Mouse (Mus musculus): ENCODE data around the gene Met. TPM values are rescaled to one million over a fixed set of nuclear protein-coding genes. Genes with fewer than 3 reads are reported as not detected.

The Met gene
- polyA plus RNA-seq, 1 experiment from 2014 or later: 3.4 TPM

GRCm38 (mm10) chr6:17461435-17461834 is 2.2 kb upstream of the Met start:
- no peak for ATAC-seq
- peaks cover 3% of the 10 kb centered on the region for H3K27me3 ChIP-seq (replicated peaks; ENCODE audit: control insufficient read depth, insufficient read depth, low read length)
- H3K4me3 ChIP-seq (replicated peaks; ENCODE audit: low read length): no peak overlapping the region
- H3K9me3 ChIP-seq (ENCODE audit: control insufficient read depth, low read length): no peaks in the 10 kb centered on the region
- H3K4me2 ChIP-seq (ENCODE audit: low read length): no peak overlapping the region
- peaks cover 17% of the 10 kb centered on the region for H3K4me1 ChIP-seq (replicated peaks; ENCODE audit: control insufficient read depth, insufficient read depth, low read length)
- no peaks in the 10 kb centered on the region for H3K36me3 ChIP-seq (ENCODE audit: control insufficient read depth, insufficient read depth)
- no peak overlapping the region for H3K27ac ChIP-seq (ENCODE audit: low read length)
- no peak overlapping the region for H3K9ac ChIP-seq (replicated peaks; ENCODE audit: low read depth, low read length)
- 80% methylated on average over 7 of the region's 7 CpGs for WGBS

- H3K27me3 ChIP-seq (replicated peaks; ENCODE audit: control insufficient read depth, insufficient read depth, low read length): peaks cover 3% of the 10 kb centered on the region
- H3K4me1 ChIP-seq (replicated peaks; ENCODE audit: control insufficient read depth, insufficient read depth, low read length): peaks cover 17% of the 10 kb centered on the region
- no peak overlapping the region for H3K27ac ChIP-seq (ENCODE audit: low read length)
- H3K36me3 ChIP-seq (ENCODE audit: control insufficient read depth, insufficient read depth): no peaks in the 10 kb centered on the region
- no peaks in the 10 kb centered on the region for H3K9me3 ChIP-seq (ENCODE audit: control insufficient read depth, low read length)
- peak; percentile 24; the same call in 1 of the 2 replicates for ATAC-seq
- WGBS: 4% methylated on average over 15 of the region's 15 CpGs
- H3K9ac ChIP-seq (replicated peaks; ENCODE audit: low read depth, low read length): peak overlapping the region; percentile 61
- H3K4me2 ChIP-seq (ENCODE audit: low read length): peak overlapping the region; percentile 84
- H3K4me3 ChIP-seq (replicated peaks; ENCODE audit: low read length): peak overlapping the region; percentile 53
Observed at GRCm38 (mm10) chr6:17464281-17465025, 853 bp downstream of the Met start.

GRCm38 (mm10) chr6:17466526-17466925 is 2.9 kb downstream of the Met start:
- H3K9me3 ChIP-seq (ENCODE audit: control insufficient read depth, low read length): no peaks in the 10 kb centered on the region
- no peak overlapping the region for H3K4me3 ChIP-seq (replicated peaks; ENCODE audit: low read length)
- no peak for ATAC-seq
- peaks cover 17% of the 10 kb centered on the region for H3K4me1 ChIP-seq (replicated peaks; ENCODE audit: control insufficient read depth, insufficient read depth, low read length)
- 94% methylated on average over 3 of the region's 3 CpGs for WGBS
- no peak overlapping the region for H3K9ac ChIP-seq (replicated peaks; ENCODE audit: low read depth, low read length)
- no peak overlapping the region for H3K4me2 ChIP-seq (ENCODE audit: low read length)
- H3K36me3 ChIP-seq (ENCODE audit: control insufficient read depth, insufficient read depth): no peaks in the 10 kb centered on the region
- H3K27me3 ChIP-seq (replicated peaks; ENCODE audit: control insufficient read depth, insufficient read depth, low read length): peaks cover 3% of the 10 kb centered on the region
- no peak overlapping the region for H3K27ac ChIP-seq (ENCODE audit: low read length)

- H3K9me3 ChIP-seq (ENCODE audit: control insufficient read depth, low read length): no peaks in the 10 kb centered on the region
- H3K4me3 ChIP-seq (replicated peaks; ENCODE audit: low read length): no peak overlapping the region
- ATAC-seq: no peak
- WGBS: 84% methylated on average over 5 of the region's 5 CpGs
- peaks cover 3% of the 10 kb centered on the region; the same call in 1 of the 2 replicates for H3K27me3 ChIP-seq (replicated peaks; ENCODE audit: control insufficient read depth, insufficient read depth, low read length)
- no peak overlapping the region for H3K27ac ChIP-seq (ENCODE audit: low read length)
- no peaks in the 10 kb centered on the region for H3K36me3 ChIP-seq (ENCODE audit: control insufficient read depth, insufficient read depth)
- no peak overlapping the region for H3K9ac ChIP-seq (replicated peaks; ENCODE audit: low read depth, low read length)
- peaks cover 12% of the 10 kb centered on the region for H3K4me1 ChIP-seq (replicated peaks; ENCODE audit: control insufficient read depth, insufficient read depth, low read length)
- no peak overlapping the region for H3K4me2 ChIP-seq (ENCODE audit: low read length)
Observed at GRCm38 (mm10) chr6:17468993-17469392, 5.4 kb downstream of the Met start.

GRCm38 (mm10) chr6:17473128-17473527 is 9.5 kb downstream of the Met start:
- Histone ChIP-seq H3K36me3 (ENCODE audit: control insufficient read depth, insufficient read depth) (no peaks in the 10 kb centered on the region), H3K9ac (replicated peaks; ENCODE audit: low read depth, low read length) (no peak overlapping the region), H3K4me2 (ENCODE audit: low read length) (no peak overlapping the region), H3K4me1 (replicated peaks; ENCODE audit: control insufficient read depth, insufficient read depth, low read length) (no peaks in the 10 kb centered on the region), H3K27ac (ENCODE audit: low read length) (no peak overlapping the region), H3K27me3 (replicated peaks; ENCODE audit: control insufficient read depth, insufficient read depth, low read length) (no peaks in the 10 kb centered on the region), H3K9me3 (ENCODE audit: control insufficient read depth, low read length) (no peaks in the 10 kb centered on the region), H3K4me3 (replicated peaks; ENCODE audit: low read length) (no peak overlapping the region)
- WGBS: 90% methylated on average over 3 of the region's 3 CpGs
- no peak for ATAC-seq

GRCm38 (mm10) chr6:17477823-17478222 is 14.2 kb downstream of the Met start:
- no peaks in the 10 kb centered on the region for H3K27me3 ChIP-seq (replicated peaks; ENCODE audit: control insufficient read depth, insufficient read depth, low read length)
- no peaks in the 10 kb centered on the region for H3K36me3 ChIP-seq (ENCODE audit: control insufficient read depth, insufficient read depth)
- H3K27ac ChIP-seq (ENCODE audit: low read length): no peak overlapping the region
- H3K4me1 ChIP-seq (replicated peaks; ENCODE audit: control insufficient read depth, insufficient read depth, low read length): no peaks in the 10 kb centered on the region
- no peak overlapping the region for H3K4me2 ChIP-seq (ENCODE audit: low read length)
- ATAC-seq: no peak
- 73% methylated on average over 1 of the region's 1 CpGs for WGBS
- no peak overlapping the region for H3K4me3 ChIP-seq (replicated peaks; ENCODE audit: low read length)
- no peaks in the 10 kb centered on the region for H3K9me3 ChIP-seq (ENCODE audit: control insufficient read depth, low read length)
- no peak overlapping the region for H3K9ac ChIP-seq (replicated peaks; ENCODE audit: low read depth, low read length)

- Histone ChIP-seq H3K9me3 (ENCODE audit: control insufficient read depth, low read length) (no peaks in the 10 kb centered on the region), H3K36me3 (ENCODE audit: control insufficient read depth, insufficient read depth) (no peaks in the 10 kb centered on the region), H3K4me3 (replicated peaks; ENCODE audit: low read length) (no peak overlapping the region), H3K27me3 (replicated peaks; ENCODE audit: control insufficient read depth, insufficient read depth, low read length) (no peaks in the 10 kb centered on the region), H3K4me2 (ENCODE audit: low read length) (no peak overlapping the region), H3K27ac (ENCODE audit: low read length) (no peak overlapping the region), H3K9ac (replicated peaks; ENCODE audit: low read depth, low read length) (no peak overlapping the region), H3K4me1 (replicated peaks; ENCODE audit: control insufficient read depth, insufficient read depth, low read length) (no peaks in the 10 kb centered on the region)
- no peak for ATAC-seq
- 85% methylated on average over 6 of the region's 6 CpGs for WGBS
Observed at GRCm38 (mm10) chr6:17478252-17478651, 14.7 kb downstream of the Met start.

- no peaks in the 10 kb centered on the region for H3K4me1 ChIP-seq (replicated peaks; ENCODE audit: control insufficient read depth, insufficient read depth, low read length)
- H3K36me3 ChIP-seq (ENCODE audit: control insufficient read depth, insufficient read depth): no peaks in the 10 kb centered on the region
- H3K4me2 ChIP-seq (ENCODE audit: low read length): no peak overlapping the region
- ATAC-seq: no peak
- no peak overlapping the region for H3K27ac ChIP-seq (ENCODE audit: low read length)
- H3K9me3 ChIP-seq (ENCODE audit: control insufficient read depth, low read length): no peaks in the 10 kb centered on the region
- H3K9ac ChIP-seq (replicated peaks; ENCODE audit: low read depth, low read length): no peak overlapping the region
- H3K4me3 ChIP-seq (replicated peaks; ENCODE audit: low read length): no peak overlapping the region
- H3K27me3 ChIP-seq (replicated peaks; ENCODE audit: control insufficient read depth, insufficient read depth, low read length): no peaks in the 10 kb centered on the region
- 70% methylated on average over 10 of the region's 10 CpGs for WGBS
Observed at GRCm38 (mm10) chr6:17478838-17479570, 15.4 kb downstream of the Met start.

- Histone ChIP-seq H3K27ac (ENCODE audit: low read length) (no peak overlapping the region), H3K9ac (replicated peaks; ENCODE audit: low read depth, low read length) (no peak overlapping the region), H3K9me3 (ENCODE audit: control insufficient read depth, low read length) (no peaks in the 10 kb centered on the region), H3K4me2 (ENCODE audit: low read length) (no peak overlapping the region), H3K27me3 (replicated peaks; ENCODE audit: control insufficient read depth, insufficient read depth, low read length) (no peaks in the 10 kb centered on the region), H3K4me3 (replicated peaks; ENCODE audit: low read length) (no peak overlapping the region), H3K4me1 (replicated peaks; ENCODE audit: control insufficient read depth, insufficient read depth, low read length) (no peaks in the 10 kb centered on the region), H3K36me3 (ENCODE audit: control insufficient read depth, insufficient read depth) (no peaks in the 10 kb centered on the region)
- 87% methylated on average over 4 of the region's 4 CpGs for WGBS
- ATAC-seq: no peak
Observed at GRCm38 (mm10) chr6:17481068-17481467, 17.5 kb downstream of the Met start.
